Mouse (Mus musculus) cortical plate, adult 2 months (tissue): Measurements from ENCODE around the gene Gtf2ird2.

Experiments
- CTCF ChIP-seq: fragments of 200-500 bp; IDR thresholded peaks from 2 replicates; pipeline ENCODE4 v1.5.1; 2011; ENCODE audit warnings: mild to moderate bottlenecking, control low read depth, low read length; ENCODE audit not compliant: insufficient read depth; ENCODE audit errors: extremely low read depth
- POLR2A ChIP-seq: fragments of 200-500 bp; IDR thresholded peaks from 2 replicates; pipeline ENCODE4 v1.6.1; 2011; ENCODE audit warnings: mild to moderate bottlenecking, low read length, control low read depth; ENCODE audit not compliant: insufficient read depth; ENCODE audit errors: extremely low read depth

DNA sequence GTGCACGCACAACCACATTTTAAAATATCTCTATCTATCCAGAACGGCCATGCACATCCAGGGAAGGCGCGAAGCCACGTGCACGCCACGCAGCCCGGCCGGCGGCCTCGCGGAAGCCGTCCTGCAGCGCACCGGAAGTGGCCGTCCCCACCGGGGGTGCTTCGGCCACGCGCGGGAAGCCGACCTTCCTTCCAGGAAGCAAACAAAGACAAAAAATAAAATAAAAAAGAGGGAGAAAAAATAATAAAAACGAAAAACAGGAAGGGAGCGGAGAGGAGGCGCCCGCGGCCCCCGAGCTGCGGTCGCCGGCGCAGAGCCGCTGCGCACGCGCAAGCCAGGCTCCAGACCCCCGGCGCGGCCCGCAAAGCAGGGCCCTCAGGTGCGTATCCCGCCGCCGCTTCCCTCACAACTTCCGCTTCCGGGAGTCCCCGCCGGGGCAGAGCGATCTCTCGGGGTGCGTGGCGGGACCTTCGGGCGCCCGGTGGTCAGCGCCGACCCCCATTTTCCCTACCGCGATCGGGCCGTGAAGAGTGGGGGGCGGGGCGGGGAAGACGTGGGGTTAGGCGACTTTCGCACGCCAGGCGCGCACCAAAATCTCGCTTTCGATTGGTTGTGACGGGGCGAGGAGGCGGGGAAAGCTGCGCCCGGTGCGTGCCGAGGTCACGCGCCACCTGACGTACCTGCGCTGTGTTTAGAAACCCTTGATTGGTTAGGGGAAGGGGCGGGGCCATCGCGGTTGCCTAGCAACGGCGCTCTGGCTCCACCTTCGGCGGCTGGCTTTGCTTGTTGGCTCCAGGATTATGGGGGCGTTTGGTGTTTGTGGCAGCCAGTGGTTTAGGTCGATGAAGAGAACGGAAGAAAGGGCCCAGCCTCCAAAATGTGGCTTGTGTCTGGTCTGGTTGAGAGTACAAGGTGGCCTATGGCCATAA, at the start of gene Gtf2ird2:
- TF ChIP-seq CTCF (no peak), POLR2A (peak; percentile 51; the same call in 1 of the 2 replicates)
